Mouse (Mus musculus) heart, adult 11 months (tissue): ENCODE results near the gene Pitpnc1.
A peak's percentile ranks its signal among the peaks of the same experiment; 100 is the strongest.

Experiments used
- DNase-seq: peaks from one replicate; pipeline ENCODE4 v3.0.0; 2022

Pitpnc1 gene

GRCm38 (mm10) chr11:107322226-107322625, 148.3 kb downstream of the Pitpnc1 start:
- no peak for DNase-seq

- DNase-seq, result no peak
Observed at GRCm38 (mm10) chr11:107321819-107322218, 148.7 kb downstream of the Pitpnc1 start.

DNA sequence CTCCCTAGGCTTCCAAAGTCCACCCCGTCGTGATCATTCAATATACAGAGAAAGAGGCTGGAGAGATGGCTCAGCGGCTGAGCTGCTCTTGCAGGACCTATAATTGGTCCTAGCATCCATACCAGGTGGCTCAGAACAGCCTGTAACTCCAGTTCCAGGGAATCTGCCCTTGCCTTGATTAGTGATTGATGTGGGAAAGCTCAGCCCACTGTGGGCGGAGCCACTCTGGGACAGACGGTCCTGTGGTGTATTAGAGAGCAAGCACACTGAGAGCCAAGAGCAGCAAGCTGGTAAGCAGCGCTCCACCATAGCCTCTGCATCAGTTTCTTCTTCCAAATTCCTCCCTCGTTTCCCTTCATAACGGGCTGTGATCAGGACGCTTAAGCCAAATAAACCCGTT, 150.6 kb downstream of the Pitpnc1 start:
- no peak for DNase-seq

DNA sequence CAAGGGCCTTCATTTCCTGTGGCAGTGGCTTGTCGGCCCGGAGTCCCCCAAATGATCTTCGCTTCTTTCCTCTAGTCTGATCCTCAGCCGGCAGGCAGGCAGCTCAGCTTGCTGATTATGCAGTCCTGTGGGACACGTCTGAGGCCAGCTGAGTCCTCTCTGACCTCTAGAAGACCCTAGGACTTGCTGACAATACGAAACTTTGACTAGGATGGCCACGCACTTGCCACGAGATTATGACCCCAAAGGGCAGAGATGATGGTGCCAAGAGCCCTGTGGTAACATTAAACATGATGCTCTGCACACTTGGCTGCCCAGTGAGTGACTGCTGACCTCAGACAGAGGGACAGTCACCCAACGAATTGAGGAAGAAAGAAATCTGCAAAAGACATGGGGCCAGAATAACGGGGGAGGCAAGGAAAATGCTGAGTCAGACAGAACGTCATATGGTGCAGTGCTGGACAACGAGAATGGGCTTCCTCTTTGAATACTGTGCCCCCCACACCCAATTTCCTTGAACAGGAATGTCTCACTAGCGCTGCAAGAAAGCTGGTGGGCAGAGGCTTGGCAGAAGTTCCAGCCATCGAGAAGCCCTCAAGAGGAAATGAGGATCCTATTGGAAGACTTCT, 152.7 kb downstream of the Pitpnc1 start:
- DNase-seq, result peak; percentile 98

DNA sequence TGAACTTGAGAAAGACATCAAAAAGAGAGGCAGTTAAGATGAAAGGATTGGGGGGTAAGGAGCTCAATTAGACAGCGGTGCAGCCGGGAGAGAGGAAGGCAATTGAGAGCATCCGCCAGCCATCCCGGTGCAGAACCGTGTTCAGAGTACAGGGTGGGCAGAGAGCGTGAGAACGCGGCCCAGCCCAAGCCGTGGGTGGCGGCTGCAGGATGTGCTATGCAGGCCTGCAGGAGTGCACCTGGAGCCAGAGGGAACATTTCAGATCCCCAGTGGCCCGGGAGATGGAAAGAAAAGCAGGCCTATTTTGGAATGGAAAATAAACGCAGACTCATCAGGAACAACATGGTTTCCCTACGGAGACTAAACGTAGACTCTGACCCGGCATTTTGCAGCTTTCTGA, 155.0 kb downstream of the Pitpnc1 start:
- DNase-seq, result peak; percentile 95

- DNase-seq, result no peak
Observed at GRCm38 (mm10) chr11:107310338-107311121, 160.0 kb downstream of the Pitpnc1 start.

DNA sequence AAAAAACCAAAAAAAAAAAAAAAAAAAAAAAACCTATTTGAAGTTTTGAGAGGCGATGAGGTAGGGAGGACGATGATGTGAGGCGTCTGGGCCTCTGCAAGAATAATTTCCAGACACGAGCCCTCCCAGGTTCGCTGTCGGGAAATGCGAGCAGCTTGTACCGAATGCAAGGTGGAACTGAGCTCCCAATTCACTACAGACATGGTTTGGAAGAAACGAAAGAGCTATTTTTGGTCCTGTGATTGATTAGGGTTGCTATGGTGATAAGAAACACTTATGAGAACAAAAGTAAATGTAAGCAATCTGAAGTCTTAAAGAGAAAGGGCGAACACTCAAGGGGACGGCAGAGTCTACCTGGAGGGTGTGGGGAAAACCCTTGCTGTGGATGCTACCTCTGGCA, 164.3 kb downstream of the Pitpnc1 start:
- no peak for DNase-seq

- DNase-seq, result no peak
Observed at GRCm38 (mm10) chr11:107302141-107302540, 168.4 kb downstream of the Pitpnc1 start.

GRCm38 (mm10) chr11:107300235-107300634, 170.3 kb downstream of the Pitpnc1 start:
- no peak for DNase-seq

GRCm38 (mm10) chr11:107299511-107300120, 170.9 kb downstream of the Pitpnc1 start:
- DNase-seq, result no peak

DNA sequence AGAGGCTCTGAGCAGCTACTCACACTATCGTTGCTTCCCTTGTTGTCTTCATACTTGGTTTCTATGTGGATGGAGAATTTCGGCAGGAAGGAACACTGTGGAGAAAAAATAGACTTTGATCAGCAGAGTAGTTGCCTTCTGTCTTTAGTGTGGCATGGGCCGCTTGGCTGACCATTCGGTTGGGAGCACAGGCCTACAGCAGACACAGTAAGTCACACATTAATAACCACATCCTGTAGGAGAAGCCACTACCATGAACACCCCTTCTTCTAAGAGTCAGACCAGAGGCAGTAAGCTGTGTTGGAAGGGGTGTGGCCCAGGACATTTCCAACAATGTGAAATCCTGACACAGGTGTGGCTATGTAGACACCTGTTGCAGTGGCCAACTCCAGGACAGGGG, 174.3 kb downstream of the Pitpnc1 start:
- no peak for DNase-seq

- no peak for DNase-seq
Observed at GRCm38 (mm10) chr11:107292036-107292435, 178.5 kb downstream of the Pitpnc1 start.

- no peak for DNase-seq
Observed at GRCm38 (mm10) chr11:107288186-107288563, 182.3 kb downstream of the Pitpnc1 start.

DNA sequence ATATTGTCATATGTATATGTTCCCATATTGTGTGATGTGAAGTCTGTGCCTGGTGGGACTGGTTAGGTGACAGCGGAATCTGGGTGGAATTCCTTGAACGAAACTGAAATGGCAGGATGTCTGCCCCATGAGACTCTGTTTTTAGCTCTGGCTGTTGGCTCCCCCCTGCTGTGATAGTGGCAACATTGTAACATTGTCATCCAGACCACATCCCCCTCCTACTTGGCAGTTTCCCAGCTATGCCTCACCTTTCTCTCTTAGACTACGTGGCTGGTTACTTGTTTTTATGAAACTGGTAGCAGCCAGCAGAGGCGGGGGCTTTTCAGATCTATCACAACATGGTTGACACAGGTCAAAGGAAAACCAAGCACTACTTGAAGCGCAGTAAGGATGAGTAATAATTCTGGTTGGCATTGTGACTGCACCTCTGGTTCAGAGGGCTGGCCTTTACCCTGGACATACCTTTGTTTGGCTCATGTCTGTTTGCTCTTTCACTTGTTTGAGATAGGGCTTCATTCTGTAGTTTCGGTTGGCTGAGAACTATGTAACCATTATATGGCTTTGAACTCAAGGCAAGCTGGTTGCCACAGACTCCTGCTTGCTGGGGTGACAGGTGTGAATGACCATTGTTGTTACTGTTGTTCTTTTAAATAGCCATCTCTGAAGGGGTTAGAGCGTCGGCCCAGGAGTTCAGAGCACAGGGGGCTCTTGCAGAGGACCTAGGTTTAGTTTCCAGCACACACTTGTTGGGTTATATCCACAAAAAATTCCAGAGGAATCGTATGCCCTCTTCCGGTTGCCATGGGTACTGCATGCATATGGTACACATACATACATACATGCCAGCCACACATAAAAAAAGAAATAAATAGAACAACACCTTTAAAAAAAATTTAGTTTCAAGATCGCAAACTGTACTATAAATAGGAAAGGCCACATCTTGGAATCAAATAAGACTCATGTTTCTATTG, 183.0 kb downstream of the Pitpnc1 start:
- DNase-seq, result no peak

GRCm38 (mm10) chr11:107285731-107286130, 184.8 kb downstream of the Pitpnc1 start:
- no peak for DNase-seq

DNA sequence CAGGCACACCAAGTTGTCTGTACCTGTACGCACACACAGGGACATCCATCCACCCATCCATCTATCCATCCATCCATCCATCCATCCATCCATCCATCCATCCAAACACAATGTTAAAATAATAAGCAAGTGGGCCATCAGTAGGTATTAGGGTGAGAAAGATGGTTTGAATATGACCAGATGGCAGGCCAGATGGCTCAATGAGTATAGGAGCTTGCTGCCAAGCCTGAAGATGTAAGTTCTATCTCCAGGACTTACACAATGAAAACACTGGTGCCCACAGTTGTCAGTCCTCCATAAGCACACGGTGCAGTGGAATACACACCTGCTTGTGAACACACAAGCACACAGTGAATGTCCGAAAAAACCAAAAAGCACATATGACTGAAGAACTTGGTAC, 186.9 kb downstream of the Pitpnc1 start:
- no peak for DNase-seq

DNA sequence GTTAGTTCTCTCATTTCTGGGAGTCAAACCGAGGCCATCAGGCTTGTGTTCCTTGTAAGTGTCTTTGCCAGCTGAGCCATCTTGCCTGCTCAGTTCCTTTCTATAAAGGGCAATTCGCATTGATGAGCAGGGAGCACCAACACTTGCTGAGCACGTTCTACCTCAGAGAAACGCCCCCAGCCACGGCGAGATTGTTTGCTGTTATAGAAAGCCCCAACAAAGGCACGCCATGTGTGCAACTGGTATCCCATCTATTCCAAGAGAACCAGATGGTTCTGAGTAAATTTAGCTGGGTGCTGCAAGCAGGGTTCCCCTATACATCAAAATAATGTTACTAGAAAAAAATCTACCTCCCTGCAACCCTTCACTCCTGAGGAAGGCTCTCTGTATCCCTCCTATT, 188.0 kb downstream of the Pitpnc1 start:
- no peak for DNase-seq

- no peak for DNase-seq
Observed at GRCm38 (mm10) chr11:107279258-107279657, 191.2 kb downstream of the Pitpnc1 start.

GRCm38 (mm10) chr11:107276898-107277297, 193.6 kb downstream of the Pitpnc1 start:
- peak; percentile 99 for DNase-seq

DNA sequence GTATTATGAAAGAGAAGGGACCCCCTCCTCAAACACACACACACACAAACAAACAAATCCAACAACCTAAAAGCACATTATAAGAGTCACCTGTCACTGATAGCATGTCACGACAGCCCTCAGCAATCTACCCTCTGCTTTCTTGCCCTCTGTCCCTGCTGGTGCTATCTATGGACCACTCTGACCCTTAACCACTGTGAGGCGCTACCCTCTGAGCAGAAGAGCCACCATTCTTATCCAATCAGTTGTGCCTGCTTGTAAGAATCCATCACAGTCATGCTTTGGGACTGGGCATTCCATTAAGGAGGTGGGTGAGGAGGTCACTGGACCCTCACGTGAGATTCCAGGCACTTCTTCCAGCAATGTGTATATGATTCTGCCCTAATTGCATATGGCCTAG, 194.2 kb downstream of the Pitpnc1 start:
- DNase-seq, result no peak

DNA sequence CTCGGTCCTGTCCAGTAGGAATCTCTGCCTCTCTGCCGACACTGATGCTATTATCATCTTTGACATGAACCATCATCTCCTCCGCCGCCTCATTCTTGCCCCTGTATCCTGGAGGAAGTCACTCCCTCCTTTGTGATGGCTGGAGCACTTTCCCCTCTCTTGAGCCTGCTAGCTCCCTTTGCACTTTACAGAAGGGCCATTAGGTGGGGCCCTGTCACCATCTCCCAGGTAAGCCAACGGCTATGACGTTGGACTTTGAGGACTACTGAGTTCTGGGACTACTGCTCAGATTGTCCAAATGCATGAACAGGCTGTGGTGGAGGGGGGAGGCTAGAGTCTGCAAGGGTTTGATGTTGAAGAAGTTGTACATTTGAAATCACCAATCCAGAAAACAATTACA, 194.6 kb downstream of the Pitpnc1 start:
- peak; percentile 97 for DNase-seq

GRCm38 (mm10) chr11:107274206-107274605, 196.3 kb downstream of the Pitpnc1 start:
- no peak for DNase-seq
